Mouse (Mus musculus): Measurements from ENCODE around the gene Hnmt.
"Not testable (repeated sequence)": the region's sequence is repeated elsewhere in the genome, so short reads cannot be mapped to it uniquely, and the experiment has no call there.

Gene Hnmt

DNA sequence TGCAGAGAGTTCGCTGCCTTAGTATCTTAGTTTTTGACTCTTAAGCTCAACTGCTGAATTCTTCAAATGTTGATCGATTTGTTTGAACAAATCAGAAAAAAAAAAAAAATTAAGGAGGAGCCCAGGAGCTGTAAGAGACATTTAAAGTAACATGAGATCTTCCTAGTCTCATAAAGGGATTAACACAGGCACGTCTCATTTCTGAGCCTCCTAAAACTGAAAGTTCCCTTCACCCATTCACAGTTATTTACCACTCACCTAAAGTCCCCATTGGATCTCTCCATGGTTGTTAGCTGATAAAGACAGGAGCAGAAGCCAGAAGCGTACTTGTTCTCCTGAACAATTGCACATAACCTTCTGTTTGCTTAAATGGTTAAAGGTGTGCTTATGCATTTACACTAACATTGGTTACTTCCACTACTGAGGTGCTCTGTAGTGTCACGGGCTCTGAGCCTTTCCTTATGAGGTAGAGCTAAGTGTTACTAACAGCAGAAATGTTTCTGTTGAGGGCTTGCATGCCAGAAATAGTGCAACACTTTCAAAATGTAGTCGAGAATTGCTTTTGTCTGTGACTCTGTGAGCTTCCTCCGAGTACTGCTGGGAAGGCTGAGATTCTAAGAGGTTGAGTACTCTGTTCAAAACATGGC lies at the start of gene Hnmt:
Hnmt (minus strand) TSS at position 51 of the 647 bp plus-strand sequence.
- peak; percentile 6 for DNase-seq

DNA sequence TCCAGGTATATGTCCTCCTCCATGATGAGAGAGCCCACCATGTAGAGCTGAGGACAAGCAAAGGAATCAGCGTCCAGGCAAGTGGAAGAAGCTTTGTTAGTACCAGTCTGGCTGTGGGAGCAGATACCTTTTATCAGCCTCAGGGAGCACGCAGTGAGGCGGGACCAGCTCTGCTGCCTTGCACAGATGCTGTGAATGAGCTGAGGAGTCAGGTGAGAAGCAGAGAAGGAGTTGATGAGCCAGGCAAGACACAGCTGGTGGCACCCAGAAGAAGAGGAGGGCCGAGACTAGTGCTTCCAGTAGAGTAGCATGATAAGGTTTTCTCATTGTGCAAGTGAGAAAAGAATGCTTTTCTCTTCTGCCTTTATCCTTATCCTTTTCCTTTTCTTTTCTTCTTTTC lies 47.3 kb upstream of the Hnmt start, which contains the start of gene Tbpl2:
Tbpl2 (minus strand) TSS at position 101 of the 400 bp plus-strand sequence.
- DNase-seq: no peak

DNA sequence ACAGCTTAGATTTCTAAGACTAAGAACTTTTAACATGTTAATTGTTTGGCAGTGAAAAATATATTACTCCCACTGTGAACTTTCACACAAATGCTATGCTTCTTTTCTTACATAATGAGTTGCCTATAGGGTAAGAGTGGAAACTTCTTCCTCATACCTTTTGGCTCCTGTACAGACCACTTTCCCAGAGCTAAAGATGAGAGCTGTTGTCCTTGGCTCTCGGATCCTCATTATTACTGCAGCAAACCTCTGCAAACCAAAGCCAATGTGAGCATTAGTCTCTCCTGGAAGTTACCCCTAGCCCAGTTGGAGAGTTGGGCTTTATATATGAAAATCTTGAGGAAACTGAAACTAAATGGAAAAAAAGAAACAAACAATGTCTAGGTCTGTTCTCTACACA lies 41.7 kb upstream of the Hnmt start:
- no peak for DNase-seq

DNA sequence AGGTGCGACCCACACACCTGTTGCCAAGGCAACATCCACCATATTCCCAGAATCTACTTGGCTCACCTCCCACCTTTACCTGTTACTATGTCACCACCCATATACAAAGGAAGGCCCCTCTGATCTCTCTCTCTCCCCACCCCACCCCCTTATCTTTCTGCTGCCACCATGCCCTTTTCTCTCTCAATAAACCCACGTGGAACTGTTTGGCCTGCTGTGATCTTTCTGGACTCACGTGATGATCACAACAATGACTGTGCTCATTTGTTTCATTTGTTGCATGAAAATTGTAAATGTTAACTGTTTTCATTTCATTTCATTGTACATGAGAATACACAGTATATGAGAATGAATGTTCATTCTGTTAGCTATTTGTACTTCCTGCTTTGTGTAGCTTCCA lies 1.3 kb upstream of the Hnmt start:
- no peak for DNase-seq

DNA sequence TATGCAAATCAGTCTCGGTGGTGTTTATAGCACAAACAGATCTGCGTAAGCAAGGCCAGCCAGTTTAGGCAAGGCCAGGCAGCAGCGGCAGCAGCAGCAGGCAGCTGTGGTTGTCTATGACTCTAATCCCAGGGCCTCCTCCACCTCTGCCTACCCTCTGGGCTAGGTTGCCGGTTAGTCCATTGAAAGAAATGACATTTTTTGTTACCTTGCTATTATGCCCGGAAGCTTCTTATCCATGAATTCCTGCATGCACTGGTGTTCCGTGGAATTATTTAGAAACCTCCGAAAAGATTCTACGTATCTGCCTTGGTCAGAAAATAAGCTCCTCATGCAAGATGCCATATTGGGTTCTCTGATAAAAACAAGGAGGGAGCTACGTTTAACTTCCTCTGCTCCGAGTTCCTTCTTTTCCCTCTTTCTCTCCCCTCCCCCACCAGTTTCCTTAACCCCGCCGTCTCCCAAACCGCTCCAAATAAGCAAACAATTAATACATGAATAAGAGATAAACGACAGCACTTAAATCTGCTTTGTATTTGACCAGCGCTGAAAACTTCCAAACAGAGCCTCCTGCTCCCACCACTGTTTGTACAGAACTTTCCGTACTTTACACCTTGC lies 605 bp downstream of the Hnmt start:
- DNase-seq: peak; percentile 60

DNA sequence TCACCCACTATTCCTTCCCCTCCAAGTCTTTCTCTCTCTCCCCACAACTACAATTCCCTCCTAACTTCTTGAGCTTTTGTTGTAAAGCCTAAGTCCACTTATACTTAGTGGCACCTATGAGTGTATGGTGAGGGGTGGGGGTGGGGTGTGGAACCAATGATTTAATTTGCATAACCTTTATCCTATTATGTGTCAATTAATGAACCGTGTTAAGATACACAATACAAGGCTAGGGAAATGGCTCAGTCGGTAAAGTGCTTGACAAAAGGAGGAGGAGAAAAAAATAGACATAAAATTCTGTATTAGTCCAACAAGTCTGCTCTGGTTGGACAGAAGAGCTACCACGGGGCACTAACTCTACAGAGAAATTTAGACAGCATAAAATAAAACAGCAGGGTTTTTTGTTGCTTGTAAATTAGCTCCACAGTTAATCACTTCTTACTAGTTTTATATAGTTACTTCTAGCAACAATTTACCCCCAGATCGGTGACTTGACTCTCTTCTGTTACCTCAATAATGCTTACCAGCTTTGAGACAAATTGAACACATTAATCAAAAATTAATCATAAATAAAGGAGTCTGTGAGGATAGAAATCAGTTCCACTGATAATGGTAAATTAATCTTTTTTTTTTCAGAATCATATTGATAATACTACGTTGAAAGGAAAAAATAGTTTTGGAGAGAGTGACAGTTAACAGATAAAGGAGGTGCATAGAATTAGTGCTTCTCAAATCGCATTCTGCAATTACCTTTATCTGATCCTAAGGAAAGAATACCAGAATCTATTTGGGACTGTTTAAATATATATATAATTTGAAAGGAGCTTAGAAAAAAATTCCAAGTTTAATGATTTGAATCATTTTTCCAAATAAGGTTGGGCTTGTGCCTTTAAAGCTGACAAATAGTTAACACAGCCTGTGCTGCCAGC lies 1.4 kb downstream of the Hnmt start:
- DNase-seq: peak; percentile 11

DNA sequence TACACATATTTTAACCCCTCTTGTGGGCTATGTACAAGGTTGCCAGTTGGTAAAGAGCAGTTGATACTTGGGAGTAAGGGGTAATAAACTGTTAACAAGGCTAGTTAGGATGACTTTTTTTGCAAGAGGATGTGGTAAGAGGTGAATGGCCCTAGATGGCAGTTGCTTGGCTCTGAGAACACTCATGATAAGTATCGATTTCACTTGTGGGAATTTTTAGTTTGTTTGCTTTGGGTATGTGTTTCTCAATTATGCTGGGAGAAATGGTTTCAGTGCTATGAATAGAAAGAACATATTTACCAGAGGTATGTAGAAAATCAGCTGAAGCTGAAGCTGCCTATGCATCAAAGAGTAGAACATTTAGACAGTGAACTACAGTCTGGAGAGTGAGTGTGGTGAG lies 6.3 kb downstream of the Hnmt start:
- DNase-seq: no peak

DNA sequence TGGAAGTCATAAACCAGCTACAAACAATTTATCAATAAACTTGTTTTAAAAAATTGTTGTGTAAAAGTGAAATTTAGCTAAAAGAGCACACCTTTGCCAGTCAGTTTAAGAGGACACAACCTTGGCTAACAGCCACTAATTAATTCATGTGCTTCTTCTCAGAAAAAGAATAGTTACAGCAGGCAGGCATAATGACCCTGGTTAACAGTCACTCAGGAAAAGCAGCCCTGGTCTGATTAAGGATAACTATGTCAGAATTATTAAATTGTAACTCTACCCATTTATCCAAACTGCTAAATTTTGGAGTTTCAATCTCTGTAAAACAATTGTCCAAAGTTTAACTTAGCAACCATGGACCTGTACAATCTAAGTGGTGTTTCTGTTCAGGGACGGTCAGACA lies 8.7 kb downstream of the Hnmt start:
- no peak for DNase-seq

DNA sequence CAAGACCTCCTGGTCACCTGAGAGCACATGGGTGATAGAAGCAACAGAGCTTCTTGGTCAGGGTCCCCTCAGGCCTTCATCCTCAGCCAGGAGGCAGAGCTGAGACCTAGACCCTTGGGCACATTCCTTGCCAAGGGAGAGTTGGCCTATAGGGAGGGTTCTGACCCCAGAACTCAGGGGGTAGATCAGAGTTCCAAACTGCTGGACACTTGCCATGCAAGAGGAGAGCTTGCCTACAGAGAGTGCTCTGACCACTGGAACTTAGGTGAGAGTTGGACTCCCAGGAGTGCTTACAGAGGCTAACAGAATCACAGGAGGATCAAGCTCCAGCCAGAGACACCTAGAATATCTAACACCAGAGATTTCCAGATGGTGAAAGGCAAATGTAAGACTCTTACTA lies 29.8 kb downstream of the Hnmt start:
- DNase-seq: not testable (repeated sequence)

DNA sequence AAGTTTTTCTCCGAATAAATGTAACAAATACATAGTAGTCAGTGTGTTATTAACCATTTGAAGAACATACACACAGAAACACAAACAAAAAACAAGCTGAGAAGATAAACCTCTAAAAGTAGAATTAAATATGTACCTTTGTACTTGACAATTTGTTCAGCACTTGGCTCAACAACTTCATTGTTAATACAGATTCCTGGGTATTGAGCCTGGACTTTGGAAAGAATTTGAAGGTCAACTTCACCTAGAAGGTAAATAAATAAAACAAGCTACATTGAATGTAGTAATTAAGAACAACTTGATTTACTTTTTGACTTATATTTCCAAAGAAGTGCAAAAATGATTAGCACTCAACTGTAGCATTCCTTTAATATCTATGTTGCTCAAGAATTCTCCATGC lies 30.2 kb downstream of the Hnmt start:
- DNase-seq: no peak

DNA sequence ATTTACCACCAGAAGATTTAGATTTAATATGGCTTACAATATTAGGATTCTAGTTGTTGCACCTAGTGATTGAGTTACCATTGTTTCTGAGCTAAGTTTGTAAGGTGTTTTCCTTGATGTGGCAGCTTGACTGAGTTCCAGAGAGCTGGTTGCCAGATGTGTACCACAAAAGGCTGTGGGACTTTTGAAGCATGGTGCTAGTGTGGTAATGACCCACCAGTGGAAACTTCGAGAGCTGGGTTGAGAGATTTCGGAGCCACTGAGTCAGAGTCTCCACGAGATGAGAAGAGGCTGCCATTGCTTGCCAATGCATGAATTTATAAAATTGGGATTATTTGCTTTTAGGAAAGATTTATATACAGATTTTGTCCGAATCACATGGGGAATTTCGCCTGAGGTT lies 34.2 kb downstream of the Hnmt start:
- DNase-seq: no peak

DNA sequence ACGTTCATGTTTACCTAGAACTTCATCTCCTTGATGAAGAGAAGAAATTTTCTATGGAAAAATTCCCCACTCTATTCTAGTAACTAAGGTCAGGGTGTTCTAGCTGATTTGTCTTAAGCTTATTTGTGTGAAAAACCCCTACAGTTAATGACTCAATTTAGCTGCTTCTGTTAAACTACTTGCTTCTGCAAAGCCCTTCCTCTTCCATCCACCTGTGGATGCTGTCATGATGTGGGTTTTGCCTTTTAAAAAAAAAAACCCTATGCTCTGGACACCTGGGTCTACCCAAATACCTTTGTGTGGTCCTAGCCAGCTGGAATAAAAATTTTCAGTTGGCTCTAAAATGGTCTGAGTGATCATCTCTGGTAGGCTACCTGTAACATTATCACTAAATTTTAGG lies 49.9 kb downstream of the Hnmt start:
- no peak for DNase-seq

DNA sequence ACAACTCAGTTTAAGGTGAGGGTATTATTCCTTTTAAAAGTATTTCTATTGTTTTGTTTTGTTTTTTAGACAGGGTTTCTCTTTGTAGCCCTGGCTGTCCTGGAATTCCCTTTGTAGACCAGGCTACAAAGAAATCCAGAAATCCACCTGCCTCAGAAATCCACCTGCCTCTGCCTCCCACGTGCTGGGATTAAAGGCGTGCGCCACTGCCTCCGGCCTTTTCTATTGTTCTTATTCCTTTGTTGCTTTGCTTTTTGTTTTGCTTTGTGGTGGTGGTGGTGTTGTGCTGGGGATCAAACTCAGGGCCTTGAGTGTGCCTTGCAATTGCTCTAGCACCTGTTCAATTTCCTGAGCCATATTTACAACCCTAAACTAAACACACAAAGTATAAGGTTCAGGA lies 50.4 kb downstream of the Hnmt start:
- DNase-seq: no peak

DNA sequence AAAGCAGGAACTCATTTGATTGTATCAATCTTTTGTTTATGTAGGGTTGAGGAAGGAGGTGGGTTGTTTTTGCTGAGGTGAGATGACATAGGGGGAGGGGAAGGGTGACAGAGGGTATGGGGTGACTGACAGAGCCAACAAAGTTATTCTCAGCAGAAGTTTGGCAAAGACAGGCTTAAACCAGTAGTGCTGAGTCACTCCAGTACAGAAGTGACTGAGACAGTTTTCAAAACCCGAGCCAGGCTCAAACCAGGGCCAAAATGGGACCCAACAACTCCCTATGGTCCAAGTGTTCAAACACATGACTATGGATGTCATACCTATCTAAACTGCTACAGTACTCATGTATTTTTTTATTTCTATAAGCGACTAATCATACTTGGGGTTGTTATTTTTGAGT lies 52.4 kb downstream of the Hnmt start:
- no peak for DNase-seq

DNA sequence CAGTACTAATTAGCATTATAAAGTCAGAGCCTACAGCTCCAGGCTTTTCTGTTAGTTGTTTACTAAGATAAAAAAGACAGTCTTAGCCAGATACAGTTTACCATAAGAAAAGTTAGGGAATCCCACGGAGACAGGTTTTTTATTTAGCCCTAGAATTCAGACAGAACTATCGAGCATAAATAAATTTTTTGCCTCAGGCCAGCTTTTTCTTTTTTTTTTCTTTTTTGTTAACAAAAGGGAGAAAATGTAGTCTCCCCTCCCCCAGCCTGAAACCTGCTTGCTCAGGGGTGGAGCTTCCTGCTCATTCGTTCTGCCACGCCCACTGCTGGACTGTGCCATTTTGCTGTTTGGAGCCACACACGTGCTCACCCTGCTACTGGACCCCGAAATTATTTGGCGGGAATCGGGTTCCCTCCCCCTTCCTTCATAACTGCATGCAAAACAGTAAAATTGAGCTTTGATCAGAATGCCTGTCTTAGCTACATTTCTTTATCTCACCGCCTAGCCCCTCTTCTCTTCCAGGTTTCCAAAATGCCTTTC lies 59.1 kb downstream of the Hnmt start:
- not testable (repeated sequence) for DNase-seq

DNA sequence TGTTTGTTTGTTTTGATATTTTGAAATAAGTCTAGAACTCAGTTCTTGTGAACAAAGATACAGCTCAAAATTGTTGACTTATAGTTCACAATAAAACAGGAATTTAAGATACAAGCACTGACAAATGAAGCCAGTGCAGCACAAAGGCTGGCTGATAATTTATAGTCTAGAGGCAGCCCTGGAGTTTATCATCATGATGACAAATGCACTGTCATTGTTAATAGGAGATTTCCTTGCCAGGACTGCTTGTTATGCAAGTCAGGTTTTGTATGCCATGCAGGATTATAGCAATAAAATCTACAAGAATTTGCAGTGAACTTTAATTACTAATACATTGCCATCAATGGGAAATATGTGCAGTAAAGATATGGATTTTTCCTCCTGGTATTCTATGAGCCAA lies 61.9 kb downstream of the Hnmt start:
- DNase-seq: no peak

DNA sequence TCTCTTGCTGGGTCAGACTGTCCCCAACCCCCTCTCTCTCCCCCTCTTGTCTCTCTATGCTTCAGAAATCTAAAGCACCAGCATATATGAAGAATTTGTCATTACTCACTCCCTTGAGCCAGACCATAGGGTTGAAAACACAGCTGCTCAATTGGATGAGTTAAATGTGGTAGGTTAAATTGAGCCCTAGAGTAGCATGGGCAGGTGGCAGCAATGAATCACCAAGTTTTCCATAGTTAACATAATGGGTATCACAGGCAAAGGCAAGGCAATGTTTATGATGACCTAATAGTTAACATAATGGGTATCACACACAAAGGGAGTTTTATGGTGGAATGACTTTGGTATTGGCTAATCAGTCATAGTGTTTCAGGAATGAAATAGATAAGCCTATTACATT lies 65.9 kb downstream of the Hnmt start:
- DNase-seq: no peak

DNA sequence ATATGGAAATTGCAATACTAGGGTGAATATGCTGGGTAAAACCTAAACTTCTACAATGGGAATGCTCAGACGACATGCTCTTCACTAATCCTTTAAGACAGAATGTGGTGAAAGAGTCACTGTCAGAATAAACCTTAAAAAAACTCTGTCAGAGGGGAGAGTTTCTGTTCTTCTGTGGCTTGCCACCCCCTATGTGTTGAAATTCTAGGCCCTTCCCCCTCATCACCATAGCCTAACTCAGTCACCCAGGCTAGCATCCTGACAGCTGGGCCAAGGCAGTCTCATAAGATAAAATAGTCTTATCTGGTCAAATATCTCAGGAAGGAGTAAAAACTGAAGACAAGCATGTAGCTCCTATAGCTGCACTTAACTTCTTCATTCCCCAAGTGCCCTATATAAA lies 66.3 kb downstream of the Hnmt start:
- no peak for DNase-seq

DNA sequence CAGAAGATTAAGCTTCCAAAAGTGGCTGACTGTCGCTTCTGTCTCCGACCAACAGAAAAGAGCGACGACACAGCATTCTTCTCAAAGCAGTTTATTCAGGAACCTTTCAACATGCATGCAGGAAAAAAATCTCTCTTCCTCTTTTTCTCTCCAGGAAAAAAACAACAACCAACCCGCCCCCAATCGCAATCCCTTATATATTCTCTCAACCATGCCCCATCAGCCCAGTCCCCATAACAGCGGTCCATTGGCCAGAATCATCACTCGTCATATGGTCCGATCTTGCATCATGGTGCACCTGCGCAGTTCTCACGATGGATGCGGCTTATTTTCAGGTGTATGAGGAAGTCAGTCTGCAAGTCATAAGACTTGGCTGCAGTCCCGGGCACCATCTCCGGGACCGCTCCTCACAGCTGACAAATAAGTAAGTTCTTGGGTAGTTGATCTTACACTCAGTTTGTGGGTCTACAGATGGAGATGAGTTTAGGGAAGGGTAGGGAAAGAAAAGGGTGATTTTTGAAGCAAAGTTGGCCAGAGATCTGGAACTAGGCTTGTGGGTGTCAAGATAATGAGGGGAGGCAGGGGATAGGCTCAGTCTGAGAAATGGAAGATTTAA lies 88.4 kb downstream of the Hnmt start:
- not testable (repeated sequence) for DNase-seq
